Mouse (Mus musculus) retina, adult 2 months (tissue): Measurements from ENCODE around the gene Glud1.
"Not testable (repeated sequence)": the region's sequence is repeated elsewhere in the genome, so short reads cannot be mapped to it uniquely, and the experiment has no call there.

Experiments used
- DNase-seq: peaks from one replicate; pipeline ENCODE4 v3.0.0-alpha.2; 2012; ENCODE audit warnings: low read depth, low spot score

Glud1 gene

GRCm38 (mm10) chr14:34311691-34312090, 1.2 kb downstream of the Glud1 start:
- no peak for DNase-seq

DNA sequence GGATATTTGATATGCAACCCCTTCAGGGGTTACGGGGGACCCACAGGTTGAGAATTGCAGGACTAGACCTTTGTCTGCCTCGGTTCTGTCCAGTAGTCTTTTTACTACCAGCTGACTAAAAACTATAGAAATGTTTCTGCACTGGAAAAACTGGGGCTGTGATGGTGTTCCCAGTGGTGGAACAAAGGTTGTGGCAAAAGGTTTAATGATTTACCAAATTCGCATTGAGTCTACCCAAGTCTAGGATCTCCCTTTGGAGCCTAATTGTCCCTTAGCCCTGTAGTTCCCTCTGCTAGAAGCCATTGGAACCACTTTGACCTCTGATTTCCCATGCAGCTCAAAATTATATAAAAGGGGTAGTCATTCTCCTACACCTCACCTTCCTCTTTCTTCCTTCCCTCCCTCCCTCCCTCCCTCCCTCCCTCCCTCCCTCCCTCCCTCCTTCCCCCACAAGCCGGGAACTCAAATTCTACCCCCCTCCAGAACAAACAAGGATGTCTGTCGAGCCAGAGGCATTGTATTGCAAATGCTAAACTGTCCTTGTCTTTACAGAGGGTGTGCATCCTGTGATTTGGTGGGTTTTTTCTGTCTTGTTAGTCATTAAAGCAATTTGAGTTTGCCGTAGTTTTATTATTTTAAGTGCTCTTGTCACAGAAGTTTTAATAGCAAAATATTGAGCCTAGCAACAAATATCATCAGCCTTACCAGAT, 2.0 kb downstream of the Glud1 start:
- no peak for DNase-seq

GRCm38 (mm10) chr14:34313612-34314011, 3.1 kb downstream of the Glud1 start:
- DNase-seq, result no peak

DNA sequence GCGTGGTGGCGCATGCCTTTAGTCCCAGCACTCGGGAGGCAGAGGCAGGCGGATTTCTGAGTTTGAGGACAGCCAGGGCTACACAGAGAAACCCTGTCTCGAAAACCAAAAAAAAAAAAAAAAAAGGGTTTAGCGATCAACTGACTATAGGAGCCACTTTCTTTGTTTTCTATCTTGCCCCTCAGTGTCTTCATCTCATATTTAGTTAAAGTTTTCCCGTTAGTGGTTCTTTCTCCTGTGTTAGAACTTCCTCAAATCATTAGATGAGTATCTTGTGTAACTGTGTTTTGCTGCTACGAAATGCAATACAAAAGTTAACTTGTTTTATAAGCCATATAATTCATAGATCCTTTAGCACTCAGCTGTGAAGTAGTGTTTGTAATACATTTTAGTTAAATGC, 3.9 kb downstream of the Glud1 start:
- DNase-seq, result not testable (repeated sequence)

- no peak for DNase-seq
These were observed 4.3 kb downstream of the Glud1 start for GRCm38 (mm10) chr14:34314796-34315195.

DNA sequence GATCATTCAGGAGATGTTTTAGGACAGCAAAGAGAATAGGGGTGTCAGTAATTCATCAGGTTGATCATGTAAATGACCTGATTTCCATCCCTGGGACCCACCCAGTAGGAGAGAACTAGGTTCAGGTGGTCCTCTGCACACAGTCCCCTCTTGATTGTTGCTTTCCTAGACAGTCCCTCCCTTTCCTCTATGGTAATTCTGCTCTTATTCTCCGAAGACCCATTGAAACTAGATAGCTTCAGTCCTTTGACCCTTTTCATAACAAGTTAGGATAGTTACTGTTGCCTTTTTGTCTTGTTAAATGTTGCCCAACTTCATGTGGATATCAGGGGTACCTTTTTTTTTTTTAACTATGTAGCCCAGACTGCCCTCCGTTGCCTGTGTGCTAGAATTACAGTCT, 5.8 kb downstream of the Glud1 start:
- DNase-seq, result no peak

DNA sequence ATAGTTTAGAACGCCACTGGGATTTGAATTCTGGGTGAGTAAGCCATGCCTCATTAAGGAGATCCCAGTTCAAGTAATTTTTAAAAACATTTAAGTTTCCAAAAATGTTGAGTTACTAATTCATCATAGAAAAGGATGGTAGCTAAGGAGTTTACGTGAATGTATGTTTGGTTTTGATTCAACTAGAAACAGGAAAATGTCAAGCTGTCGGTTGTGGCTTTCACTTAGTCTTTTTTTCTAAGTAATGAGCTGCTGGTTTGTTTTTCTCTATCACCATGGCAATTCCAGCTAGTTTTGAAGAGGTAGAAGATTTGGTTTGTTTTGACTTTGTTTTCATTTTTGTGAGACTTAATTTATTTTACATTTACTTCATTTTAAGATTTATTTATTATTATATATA, 6.9 kb downstream of the Glud1 start:
- no peak for DNase-seq

DNA sequence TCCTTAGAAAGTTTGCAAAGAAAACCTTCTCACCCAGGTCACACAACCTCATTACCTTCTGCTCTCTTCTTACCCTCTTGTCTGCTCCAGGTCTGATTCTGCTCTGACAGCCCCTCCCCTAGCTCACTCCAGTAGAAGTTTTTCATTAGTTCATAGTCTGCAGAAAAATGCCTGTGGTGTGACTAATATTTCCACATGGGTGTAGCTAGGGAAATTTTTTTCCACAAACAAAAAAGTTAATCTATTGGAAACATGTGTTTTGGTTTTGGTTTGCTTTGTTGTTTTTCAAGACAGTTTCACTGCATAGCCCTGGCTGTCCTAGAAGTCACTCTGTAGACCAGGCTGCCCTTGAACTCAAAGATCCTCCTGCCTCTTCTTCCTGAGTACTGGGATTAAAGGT, 7.6 kb downstream of the Glud1 start:
- no peak for DNase-seq

DNA sequence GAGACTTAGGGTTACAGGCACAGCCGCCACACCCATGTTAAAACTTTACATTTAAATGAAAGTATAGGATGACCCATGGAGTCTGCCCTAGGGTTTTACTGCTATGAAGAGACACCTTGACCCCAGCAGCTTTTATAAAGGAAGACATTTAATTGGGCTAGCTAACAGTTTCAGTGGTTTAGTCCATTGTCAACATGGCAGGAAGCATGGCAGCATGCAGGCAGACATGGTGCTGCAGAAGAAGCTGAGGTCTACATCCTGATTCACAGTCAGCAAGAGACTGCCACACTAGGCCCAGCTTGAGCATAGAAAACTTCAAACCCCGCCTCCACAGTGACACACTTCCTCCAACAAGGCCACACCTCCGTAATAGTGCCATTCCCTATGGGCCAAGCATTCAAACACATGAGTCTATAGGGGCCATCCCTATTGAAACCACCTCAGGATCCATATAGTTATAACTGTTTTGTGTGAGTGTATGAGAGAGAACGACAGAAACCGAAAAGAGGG, 13.1 kb downstream of the Glud1 start:
- no peak for DNase-seq

DNA sequence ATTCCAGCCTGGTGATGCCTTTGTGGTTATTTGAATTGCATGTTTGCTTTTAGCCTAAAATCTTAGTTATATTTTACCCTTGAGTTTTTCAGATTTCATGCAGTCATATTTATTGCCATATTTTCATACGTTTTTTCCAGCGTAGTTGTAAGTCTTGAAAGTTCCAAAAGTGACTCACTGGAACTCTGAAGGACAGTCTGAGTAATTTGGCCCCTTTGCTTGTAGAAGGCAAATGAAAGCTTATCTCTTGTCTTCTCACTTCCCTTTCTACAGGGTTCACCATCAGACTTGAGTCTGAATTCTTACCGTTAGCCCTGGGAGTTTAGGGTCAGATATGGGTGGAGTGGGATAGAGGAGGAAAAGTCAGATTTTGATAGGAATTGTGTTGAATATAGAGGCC, 16.1 kb downstream of the Glud1 start:
- DNase-seq, result no peak

DNA sequence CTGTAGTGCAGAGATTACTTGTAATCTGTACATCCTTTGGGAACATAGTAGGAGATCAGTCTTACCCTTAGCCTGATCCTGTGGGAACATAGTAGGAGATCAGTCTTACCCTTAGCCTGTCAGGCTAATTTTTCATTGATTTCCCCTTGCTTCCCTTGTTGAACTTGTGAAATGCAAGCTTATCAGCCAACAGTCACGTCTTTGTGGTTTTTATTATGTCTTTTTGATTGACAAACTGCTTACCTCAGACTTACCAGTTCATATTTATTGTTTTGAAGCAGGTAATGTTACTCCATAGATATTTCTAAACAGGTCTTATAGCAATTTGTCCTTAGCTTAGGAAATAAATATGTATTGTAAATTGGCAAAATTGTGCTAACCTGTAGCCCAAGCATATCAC, 17.1 kb downstream of the Glud1 start:
- no peak for DNase-seq

DNA sequence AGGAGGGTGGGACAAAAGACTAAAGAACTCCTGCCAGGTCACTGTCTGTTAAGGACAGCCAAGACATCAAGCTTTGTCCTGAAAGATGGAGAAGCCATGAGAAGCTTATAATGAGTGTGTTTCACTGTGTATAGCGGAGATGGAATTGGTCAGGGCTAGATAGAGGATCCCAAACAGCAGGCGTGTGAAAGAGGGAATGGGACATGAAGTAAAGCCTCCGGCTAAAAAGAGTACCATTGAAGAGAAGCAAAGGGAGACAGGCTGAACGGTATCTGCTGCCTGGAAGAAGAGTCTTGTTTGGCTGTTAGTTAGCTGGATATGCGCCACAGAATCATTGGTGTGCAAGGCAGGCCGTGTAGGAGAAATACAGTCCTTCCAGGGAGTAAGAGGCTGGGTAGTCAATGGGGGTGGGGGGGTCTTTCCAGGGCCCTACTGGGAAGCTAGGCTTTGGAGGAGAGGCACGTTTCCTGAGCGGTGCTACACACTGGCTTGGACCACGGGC, 20.2 kb downstream of the Glud1 start:
- DNase-seq, result no peak

DNA sequence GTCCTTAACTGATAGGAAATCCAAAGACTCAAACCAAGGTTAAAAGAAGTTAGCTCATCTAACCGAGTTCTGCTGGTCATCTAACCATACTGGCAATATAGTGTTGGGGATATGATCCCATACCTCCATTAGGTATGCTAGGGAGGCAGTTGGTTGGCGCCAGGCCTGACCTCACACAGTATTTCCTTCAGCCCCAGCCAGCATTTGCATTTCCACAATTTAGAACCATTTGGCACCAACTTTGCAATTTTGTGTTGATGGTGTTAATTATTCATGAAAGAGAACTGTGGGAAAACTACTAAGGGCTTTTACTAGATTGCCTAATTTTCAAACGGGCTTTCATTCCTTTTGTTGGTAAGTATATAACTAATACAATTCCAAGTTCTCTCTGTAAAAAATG, 21.4 kb downstream of the Glud1 start:
- DNase-seq, result no peak

- DNase-seq, result no peak
These were observed 21.9 kb downstream of the Glud1 start for GRCm38 (mm10) chr14:34332476-34332875.

GRCm38 (mm10) chr14:34339446-34339845, 28.9 kb downstream of the Glud1 start:
- no peak for DNase-seq

- DNase-seq, result no peak
These were observed 31.5 kb downstream of the Glud1 start for GRCm38 (mm10) chr14:34341993-34342392.

- DNase-seq, result no peak
These were observed 32.6 kb downstream of the Glud1 start for GRCm38 (mm10) chr14:34343078-34343477.

DNA sequence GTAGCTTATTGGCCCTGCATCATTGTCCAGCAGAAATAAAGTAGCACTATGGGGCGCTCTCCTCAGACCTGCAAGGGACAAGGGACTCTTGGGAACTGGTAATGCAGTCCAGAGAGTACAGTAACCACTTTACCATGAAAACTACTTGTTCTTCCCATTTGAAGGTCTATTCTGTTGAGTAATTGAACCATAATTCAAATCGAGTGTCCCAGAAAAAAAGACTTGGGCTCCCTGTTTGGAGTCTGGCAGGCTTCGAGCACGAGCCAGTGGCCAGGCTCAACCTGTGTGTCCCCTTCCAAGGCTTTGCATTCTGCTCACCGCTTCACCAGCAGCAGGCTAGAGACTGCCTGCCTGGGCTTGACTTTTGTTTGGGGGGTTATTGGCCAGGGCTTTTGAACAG, 33.8 kb downstream of the Glud1 start:
- no peak for DNase-seq

DNA sequence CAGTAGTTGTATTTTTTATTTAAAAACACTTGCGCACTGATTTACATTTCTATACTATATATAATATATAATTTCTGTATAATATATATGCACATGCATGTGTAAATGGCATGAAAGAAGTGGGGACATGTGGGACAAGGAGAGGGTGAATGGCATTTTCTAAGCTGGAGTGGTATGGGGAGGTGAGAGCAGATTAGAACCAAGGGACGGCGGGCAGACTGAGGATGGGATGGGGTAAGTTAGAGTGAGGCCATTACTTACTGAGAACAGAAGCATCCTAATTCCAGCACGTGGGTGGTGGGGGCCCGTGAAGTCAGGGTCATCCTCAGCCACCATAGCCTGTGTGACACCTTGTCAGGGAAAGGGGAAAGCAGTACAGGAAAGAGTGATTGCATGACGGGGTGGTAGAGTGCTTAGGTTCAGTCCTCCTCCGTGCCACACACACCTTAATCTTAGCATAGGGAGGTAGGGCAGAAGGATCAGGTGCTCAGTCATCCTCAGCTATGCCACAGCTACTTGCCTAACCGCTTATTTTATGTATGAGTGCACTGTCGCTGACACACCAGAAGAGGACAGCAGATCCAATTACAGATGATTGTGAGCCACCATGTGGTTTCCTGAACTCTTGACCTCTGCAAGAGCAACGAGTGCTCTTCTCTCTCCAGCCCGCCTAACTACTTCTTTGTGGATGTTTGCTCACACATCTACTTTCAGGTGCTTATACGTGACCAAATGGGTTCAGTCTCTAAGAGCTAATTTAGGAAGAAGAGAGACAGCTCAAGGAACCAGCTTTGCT, 35.4 kb downstream of the Glud1 start:
- no peak for DNase-seq

DNA sequence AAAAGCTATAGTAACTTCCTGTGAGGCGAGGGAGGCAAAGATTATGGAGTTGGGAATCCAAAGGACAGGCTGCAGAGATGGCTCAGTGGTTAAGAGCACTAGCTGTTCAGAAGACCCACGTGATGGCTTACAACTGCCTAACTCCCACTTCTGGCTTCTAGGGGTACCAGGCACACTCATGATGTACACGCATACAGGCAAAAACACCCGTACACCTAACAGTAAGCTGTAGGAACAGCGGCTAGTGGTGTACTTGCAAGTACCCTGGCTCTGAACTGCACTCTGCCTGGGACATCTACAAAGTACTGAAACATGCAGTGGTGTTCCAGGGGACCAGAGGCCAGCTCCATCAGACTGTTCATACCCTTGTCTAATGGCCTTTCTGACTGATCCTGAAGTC, 36.6 kb downstream of the Glud1 start:
- no peak for DNase-seq

DNA sequence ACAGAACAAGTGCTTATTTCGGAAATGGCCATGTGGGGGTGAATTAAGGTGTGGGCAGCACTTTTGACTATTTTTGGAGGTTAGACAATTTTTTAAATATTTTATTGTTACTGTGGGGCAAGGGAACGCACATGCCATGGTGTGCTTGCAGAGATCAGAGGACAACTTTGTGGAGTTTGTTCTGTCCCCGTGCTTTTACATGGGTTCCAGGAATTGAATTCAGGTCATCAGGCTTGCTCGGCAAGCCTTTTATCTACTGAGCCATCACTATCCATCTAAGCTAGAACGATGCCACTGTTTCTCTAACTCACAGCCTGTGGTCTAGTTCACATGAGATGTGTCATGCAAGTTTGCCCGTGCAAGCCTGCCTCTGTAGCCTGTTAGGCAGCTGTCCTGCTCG, 37.8 kb downstream of the Glud1 start:
- DNase-seq, result no peak

DNA sequence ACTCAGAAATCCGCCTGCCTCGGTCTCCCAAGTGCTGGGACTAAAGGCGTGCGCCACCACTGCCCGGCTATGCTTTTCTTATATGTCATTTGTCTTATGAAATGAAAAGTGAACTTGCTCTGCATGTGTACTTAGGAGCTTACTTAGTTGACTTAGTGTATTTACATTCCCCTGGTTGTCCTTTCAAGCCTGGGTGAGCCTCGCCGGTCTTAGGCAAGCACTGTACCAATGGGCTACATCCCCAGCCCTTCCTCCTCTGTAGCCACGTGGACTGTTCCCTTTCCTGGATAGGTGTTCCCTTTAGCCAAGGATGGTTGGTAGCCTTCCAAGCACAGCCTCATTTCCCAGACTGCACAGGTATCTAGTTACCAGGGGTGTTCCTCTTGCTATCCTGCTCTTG, 38.5 kb downstream of the Glud1 start:
- DNase-seq, result no peak

GRCm38 (mm10) chr14:34351660-34352059, 41.1 kb downstream of the Glud1 start:
- DNase-seq, result no peak
